Mouse (Mus musculus) adrenal gland, adult 18-20 months (tissue): Measurements from ENCODE around the gene Baz2a. TPM values are rescaled to one million over a fixed set of nuclear protein-coding genes. Genes with fewer than 3 reads are reported as not detected.
"Not testable (repeated sequence)": the region's sequence is repeated elsewhere in the genome, so short reads cannot be mapped to it uniquely, and the experiment has no call there.

ENCODE experiments used
- DNase-seq, 2 experiments: peaks; one replicate each; pipeline ENCODE4 v3.0.0; 2021 to 2022; ENCODE audit warnings: low spot score in 2 of 2
- total RNA-seq, 2 experiments: library from RNA; stranded (reverse); gene quantifications; 1 replicate in 1 of 2; 2 replicates in 1 of 2; pipeline ENCODE4 v1.2.3; 2021

Gene Baz2a
- total RNA-seq, 2 experiments from 2014 or later, result 35.6 to 45.3 TPM

DNA sequence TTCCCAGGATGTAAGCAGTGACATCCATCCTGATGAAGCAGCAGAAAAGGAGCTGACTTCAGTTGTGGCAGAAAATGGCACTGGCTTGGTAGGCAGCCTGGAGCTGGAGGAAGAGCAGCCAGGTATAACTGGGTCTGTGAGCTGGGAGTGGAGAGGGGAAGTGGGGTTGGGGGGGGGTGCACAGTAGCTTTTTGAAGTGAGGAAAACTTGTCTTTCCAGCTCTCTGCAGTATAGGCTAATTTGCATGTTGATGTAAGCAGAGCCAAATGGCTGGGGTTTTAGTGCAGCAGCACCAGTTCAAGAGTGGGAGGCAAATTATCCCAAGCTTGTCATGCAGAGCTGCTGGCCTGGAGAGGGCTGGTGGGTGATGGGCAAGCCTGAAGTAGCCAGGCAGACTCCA is 19.9 kb downstream of the Baz2a start:
- no peak for DNase-seq

GRCm38 (mm10) chr10:128123833-128124232 is 32.5 kb downstream of the Baz2a start:
- DNase-seq, result no peak

- no peak for DNase-seq
Observed at GRCm38 (mm10) chr10:128124831-128125230, 33.5 kb downstream of the Baz2a start.

DNA sequence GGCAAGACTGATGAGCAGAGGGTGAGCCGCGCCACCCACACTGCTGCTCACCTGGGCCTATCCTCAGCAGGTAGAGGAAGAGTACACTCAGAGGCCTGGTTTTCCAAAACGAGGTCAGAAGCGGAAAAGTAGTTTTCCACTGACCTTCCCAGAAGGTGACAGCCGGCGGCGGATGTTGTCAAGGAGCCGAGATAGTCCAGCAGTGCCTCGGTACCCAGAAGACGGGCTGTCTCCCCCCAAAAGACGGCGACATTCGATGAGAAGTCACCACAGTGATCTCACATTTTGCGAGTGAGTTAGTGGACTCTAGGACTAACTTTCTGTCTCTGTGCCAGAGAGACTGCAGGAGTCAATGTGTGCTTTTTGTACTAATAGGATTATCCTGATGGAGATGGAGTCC is 34.6 kb downstream of the Baz2a start:
- DNase-seq, result no peak

GRCm38 (mm10) chr10:128127497-128127896 is 36.1 kb downstream of the Baz2a start:
- DNase-seq, result no peak

DNA sequence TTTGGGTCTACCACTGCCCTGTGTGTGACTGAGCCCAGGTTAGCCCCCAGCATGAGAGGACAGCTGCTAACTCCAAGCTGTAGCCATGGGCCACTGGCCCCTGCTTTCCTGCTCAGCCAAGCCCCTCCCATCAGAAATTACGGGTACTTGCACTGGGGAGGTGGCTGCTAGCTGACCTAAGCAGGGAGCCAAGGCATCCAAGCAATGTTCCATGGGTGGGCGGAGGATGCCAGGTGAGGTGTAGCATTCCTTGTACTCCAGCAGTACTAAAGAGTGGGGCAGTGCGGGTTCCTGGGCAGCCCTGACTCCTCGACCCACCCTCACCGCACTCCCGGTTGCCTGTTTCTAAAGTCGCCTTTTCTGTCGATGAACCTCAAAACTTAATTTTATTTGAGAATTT is 36.8 kb downstream of the Baz2a start:
- no peak for DNase-seq

GRCm38 (mm10) chr10:128131297-128131696 is 39.9 kb downstream of the Baz2a start:
- no peak for DNase-seq

GRCm38 (mm10) chr10:128131812-128132211 is 40.4 kb downstream of the Baz2a start:
- DNase-seq, result no peak

DNA sequence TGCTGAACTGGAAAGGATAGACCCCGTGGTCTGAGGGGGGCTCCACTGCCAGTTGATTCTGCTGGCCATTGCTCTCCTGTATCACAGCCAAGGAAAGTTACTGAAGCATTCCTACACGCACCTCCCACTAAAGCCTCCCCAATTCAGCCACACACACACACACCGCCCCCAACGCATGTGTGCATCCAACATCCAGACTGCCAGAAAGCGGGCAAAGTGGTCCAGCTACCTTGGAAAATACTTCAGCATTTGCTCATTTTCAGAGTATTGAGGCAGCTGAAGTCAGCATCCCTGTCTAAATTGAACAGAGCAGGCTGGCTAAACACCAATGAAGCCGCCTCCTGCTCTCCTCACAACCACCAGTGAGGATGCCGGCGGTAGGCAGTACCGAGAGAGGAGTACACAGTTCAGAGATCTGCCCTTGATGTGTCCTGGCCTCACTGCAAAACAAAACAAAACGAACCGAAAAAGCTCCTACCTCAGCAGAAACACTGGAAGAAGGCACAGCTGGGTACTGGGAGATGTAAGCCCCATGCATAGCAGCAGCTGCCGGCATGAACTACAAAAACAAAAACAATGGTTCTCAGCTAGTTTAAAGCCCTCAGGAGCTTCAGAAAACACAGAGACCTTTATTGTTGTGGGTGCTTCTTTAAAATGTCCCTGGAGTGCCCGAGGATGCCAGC is 42.4 kb downstream of the Baz2a start:
- no peak for DNase-seq

DNA sequence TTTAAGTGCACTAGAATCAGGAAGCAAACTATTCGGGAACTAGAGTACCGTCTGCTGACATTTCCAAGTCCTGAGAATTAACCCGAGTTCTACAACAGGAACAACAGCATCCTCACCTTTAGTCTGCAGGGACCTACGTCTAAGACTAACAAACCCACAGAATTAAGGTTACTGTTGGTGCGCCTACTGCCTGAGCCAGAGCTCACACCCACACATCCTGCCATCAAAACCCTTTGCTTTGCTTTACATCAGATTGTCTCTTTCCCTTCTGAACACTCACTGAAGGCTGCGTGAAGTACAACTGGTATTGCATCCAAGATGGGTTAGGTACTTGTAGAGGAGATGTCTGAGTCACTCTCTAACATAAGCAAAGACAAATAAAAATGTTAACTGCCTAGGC is 44.0 kb downstream of the Baz2a start:
- DNase-seq, result no peak

- DNase-seq, result peak in 1 of 2 experiments; percentile 56
Observed at GRCm38 (mm10) chr10:128140236-128140952, 49.0 kb downstream of the Baz2a start.

DNA sequence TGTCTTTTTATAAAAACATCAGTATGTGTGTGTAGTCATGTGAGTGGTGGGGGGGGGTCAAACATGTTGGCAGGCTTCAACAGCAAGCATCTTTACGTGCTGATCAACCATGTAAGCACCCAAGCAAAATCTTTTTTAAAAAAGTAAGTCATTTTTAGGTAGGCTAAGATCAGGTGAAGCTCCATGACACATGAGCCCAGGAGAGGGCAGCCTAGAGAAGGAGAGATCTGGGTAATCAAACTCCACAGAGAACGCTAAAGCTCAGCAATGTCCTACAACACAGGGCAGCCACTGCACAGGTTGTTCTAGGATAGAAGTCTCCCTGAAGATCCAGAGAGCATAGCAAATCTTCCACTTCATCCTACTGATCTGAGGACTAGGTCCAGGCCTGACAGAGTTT is 50.8 kb downstream of the Baz2a start:
- no peak for DNase-seq

DNA sequence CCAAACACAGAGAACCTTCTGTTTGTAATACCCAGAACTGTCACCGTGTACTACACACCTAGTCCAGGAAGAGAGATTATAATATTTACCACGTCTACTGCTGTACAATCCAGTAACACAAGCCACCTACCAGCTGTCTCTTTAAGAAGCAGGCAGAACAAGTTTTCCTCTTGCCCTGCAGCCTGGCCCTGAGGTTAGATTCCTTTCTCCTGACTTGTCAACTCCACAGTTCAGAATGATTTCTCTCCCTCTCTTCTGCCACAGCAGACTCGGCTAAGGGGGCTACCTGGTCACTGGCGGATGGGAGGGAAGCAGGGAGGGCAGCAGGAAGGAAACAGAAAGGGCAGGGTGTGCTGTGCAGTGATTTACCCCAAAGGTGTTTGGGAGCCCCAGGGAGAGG is 52.3 kb downstream of the Baz2a start:
- DNase-seq, result no peak

GRCm38 (mm10) chr10:128144961-128145360 is 53.6 kb downstream of the Baz2a start:
- DNase-seq, result no peak

DNA sequence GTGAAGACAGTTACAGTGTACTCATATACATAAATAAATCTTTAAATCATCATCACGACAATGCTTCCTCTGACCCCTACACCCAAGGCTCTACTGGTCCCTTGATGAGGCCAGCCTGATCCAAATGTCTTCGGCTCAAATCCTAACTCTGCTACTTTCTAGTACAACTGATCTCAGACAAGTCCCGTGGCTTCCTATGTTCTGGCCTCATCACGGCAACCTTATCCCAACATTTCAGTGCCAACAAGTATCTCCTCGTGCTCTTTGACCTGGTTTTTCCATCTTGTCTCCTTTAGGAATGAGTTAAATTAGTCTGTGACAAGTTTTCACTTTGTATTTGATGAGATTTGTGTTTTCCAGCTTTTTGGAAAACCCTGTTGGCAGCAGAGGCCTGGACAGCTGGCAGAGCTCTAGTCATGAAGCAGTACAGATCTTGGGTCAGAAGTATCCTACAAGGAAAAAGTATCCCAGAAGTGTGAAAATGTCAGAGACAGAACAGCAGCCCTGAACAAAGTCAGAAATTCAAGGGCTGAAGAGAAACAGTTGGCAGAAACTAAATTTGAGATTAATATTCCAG is 57.5 kb downstream of the Baz2a start:
- no peak for DNase-seq

DNA sequence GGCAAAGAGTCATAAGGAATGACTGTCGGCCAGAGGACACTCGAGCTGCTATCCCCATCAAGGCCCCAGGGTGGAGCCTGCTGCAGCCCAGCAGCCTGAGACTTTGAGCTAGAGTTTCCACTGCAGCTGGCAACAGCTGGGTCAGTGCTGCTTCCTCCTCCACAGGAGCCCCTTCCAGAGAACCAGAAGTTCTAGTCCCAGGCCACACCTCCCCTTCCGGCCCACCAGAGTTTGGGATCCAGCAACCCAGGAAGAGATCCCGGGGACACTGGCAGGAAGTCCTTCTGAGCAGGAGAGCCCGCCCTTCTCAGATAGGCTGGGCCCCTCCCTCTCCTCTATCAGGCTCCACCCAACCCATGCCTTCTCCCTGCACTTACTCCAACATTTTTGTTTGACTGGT is 58.2 kb downstream of the Baz2a start:
- DNase-seq, result peak; percentile 57 to 64

DNA sequence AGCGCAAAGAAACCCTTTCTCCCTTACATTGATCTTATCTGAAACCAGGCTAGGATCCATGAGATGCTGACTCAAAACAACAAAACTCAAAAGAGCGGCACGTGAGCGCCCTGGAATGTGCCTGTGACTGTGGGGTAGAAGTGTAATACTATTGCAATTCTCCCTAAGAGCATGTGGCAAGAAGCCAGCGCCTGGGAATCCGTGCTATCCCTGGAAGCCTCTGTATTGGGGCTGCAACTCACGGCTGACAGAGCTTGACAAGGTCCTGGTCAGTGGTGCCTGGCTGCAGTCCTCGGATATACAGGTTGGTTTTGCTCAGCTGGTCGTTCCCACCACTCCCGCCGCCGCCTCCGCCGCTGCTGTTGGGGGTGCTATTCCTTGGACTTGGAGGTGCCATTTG is 59.6 kb downstream of the Baz2a start:
- DNase-seq, result peak; percentile 29 to 60

- no peak for DNase-seq
Observed at GRCm38 (mm10) chr10:128153978-128154377, 62.6 kb downstream of the Baz2a start.

DNA sequence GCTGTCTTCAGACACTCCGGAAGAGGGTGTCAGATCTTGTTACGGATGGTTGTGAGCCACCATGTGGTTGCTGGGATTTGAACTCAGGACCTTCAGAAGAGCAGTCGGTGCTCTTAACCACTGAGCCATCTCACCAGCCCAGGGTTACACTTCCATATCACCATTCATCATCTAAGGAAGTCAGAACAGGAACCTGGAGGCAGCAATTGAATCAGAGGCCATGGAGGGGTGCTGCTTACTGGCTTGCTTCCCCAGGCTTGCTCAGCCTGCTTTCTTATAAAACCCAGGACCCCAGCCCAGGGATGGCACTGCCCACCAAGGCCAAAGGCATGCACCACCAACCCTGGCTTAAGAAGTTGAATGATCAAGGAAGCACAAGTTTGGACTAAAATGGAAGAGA is 74.3 kb downstream of the Baz2a start:
- DNase-seq, result not testable (repeated sequence)

- DNase-seq, result no peak
Observed at GRCm38 (mm10) chr10:128167091-128167490, 75.7 kb downstream of the Baz2a start.

GRCm38 (mm10) chr10:128171348-128171747 is 80.0 kb downstream of the Baz2a start:
- DNase-seq, result not testable (repeated sequence)

- DNase-seq, result no peak
Observed at GRCm38 (mm10) chr10:128175302-128175701, 83.9 kb downstream of the Baz2a start.
